Mouse (Mus musculus) B cell, adult 2 months (primary cell): Measurements from ENCODE around the gene Ndufa8.

ENCODE experiments used
- DNase-seq, 2 experiments: peaks; one replicate each; pipeline ENCODE4 v3.0.0; 2022

Gene Ndufa8

GRCm38 (mm10) chr2:36048748-36049566 is at the start of gene Ndufa8, which contains the start of gene Morn5:
TSS of gene Ndufa8 (minus strand) at chr2:36049406.
TSS of gene Morn5 (plus strand) at chr2:36049458.
- DNase-seq, result peak; percentile 99

GRCm38 (mm10) chr2:36098021-36098420 is 48.8 kb upstream of the Ndufa8 start:
- no peak for DNase-seq

- DNase-seq, result no peak
Observed at GRCm38 (mm10) chr2:36097129-36097815, 48.1 kb upstream of the Ndufa8 start.

GRCm38 (mm10) chr2:36093914-36094475 is 44.8 kb upstream of the Ndufa8 start:
- no peak for DNase-seq

GRCm38 (mm10) chr2:36093301-36093700 is 44.1 kb upstream of the Ndufa8 start:
- no peak for DNase-seq

- no peak for DNase-seq
Observed at GRCm38 (mm10) chr2:36092748-36093147, 43.5 kb upstream of the Ndufa8 start.

- peak; percentile 68 to 69 for DNase-seq
Observed at GRCm38 (mm10) chr2:36090853-36091741, 41.9 kb upstream of the Ndufa8 start.

- DNase-seq, result no peak
Observed at GRCm38 (mm10) chr2:36089190-36089589, 40.0 kb upstream of the Ndufa8 start.

- no peak for DNase-seq
Observed at GRCm38 (mm10) chr2:36085041-36085440, 35.8 kb upstream of the Ndufa8 start.

GRCm38 (mm10) chr2:36082802-36083580 is 33.8 kb upstream of the Ndufa8 start:
- no peak for DNase-seq

- no peak for DNase-seq
Observed at GRCm38 (mm10) chr2:36081446-36081845, 32.2 kb upstream of the Ndufa8 start.

GRCm38 (mm10) chr2:36077160-36077761 is 28.1 kb upstream of the Ndufa8 start:
- DNase-seq, result no peak

- no peak for DNase-seq
Observed at GRCm38 (mm10) chr2:36075210-36075609, 26.0 kb upstream of the Ndufa8 start.

- no peak for DNase-seq
Observed at GRCm38 (mm10) chr2:36073781-36074180, 24.6 kb upstream of the Ndufa8 start.

GRCm38 (mm10) chr2:36071660-36072305 is 22.6 kb upstream of the Ndufa8 start:
- DNase-seq, result no peak

- DNase-seq, result no peak
Observed at GRCm38 (mm10) chr2:36067132-36067531, 17.9 kb upstream of the Ndufa8 start.

GRCm38 (mm10) chr2:36061409-36061808 is 12.2 kb upstream of the Ndufa8 start:
- no peak for DNase-seq

- no peak for DNase-seq
Observed at GRCm38 (mm10) chr2:36056248-36056647, 7.0 kb upstream of the Ndufa8 start.

- DNase-seq, result no peak
Observed at GRCm38 (mm10) chr2:36053249-36053648, 4.0 kb upstream of the Ndufa8 start.

GRCm38 (mm10) chr2:36049567-36049954 is 355 bp upstream of the Ndufa8 start:
- no peak for DNase-seq

GRCm38 (mm10) chr2:36048164-36048563 is 1.0 kb downstream of the Ndufa8 start:
- peak in 1 of 2 experiments; percentile 1 for DNase-seq
